Mouse (Mus musculus): ENCODE data around the gene Neurl3. TPM values are rescaled to one million over a fixed set of nuclear protein-coding genes. Genes with fewer than 3 reads are reported as not detected.
A peak's percentile ranks its signal among the peaks of the same experiment; 100 is the strongest.

Gene Neurl3
- polyA plus RNA-seq (2012; rRNA removed) (2.0 and 2.6 TPM in 2 replicates), polyA plus RNA-seq (2014; fragmentation: Nextera tagmentation; extraction: Ambion mirVana) (1.5 and 1.9 TPM in 2 replicates)

DNA sequence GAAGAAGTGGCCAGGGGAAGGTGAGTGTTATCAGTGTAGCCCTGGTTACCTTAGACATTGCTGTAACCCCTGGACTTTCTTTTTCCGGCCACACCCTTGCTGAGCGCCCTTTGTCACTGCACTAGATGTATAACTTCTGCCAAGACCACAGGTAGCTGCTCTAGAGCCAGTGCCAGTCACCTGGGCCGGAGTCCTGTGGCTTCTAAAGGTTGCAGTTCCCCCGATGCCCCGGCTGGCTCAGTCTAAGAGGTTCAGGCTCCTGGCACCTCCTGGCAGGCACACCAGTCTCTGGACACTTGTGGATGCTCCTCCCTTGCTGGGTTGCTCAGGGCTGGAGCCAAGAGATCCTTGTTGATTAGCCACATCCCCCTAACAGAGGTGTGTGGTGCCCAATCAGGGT lies at the start of gene Neurl3:
Gene Neurl3 (minus strand): TSS at position 225 of the 400 bp plus-strand sequence.
- no peaks in the 10 kb centered on the region for H3K27me3 ChIP-seq (ENCODE audit: control insufficient read depth, insufficient read depth, low read length)
- H3K9ac ChIP-seq (replicated peaks), result no peak within 1 kb of the TSS
- no peaks in the 10 kb centered on the region for H3K9me3 ChIP-seq (ENCODE audit: control insufficient read depth, low read length)
- H3K4me3 ChIP-seq (ENCODE audit: insufficient read depth in 1 of 2, low read depth in 2 of 2, low read length in 2 of 2), result peak within 1 kb of the TSS in 1 of 2 experiments; percentile 17; a peak in 1 of 4 replicates
- TF ChIP-seq CTCF (IDR thresholded peaks at IDR 0.05; ENCODE audit: low read depth), result no peak
- TF ChIP-seq EP300 (IDR thresholded peaks at IDR 0.05; ENCODE audit: low read depth), result no peak
- H3K27ac ChIP-seq, result no peak within 1 kb of the TSS
- H3K4me1 ChIP-seq (replicated peaks; ENCODE audit: control insufficient read depth in 2 of 2, insufficient read depth in 2 of 2, low read length in 1 of 2), result peaks cover 4 to 39% of the 10 kb centered on the region in 2 experiments; a peak in 2 of 4 replicates
- 52% methylated on average over 5 of the region's 5 CpGs for WGBS (ENCODE audit: insufficient replicate concordance)
- peak within 1 kb of the TSS; percentile 47 for H3K4me2 ChIP-seq (ENCODE audit: low read depth)
- ATAC-seq (ENCODE audit: insufficient read depth) (no peak), DNase-seq (ENCODE audit: low read depth in 3 of 3, low spot score in 3 of 3) (no peak)
- no peaks in the 10 kb centered on the region for H3K36me3 ChIP-seq (replicated peaks; ENCODE audit: control insufficient read depth, insufficient read depth, low read depth)

DNA sequence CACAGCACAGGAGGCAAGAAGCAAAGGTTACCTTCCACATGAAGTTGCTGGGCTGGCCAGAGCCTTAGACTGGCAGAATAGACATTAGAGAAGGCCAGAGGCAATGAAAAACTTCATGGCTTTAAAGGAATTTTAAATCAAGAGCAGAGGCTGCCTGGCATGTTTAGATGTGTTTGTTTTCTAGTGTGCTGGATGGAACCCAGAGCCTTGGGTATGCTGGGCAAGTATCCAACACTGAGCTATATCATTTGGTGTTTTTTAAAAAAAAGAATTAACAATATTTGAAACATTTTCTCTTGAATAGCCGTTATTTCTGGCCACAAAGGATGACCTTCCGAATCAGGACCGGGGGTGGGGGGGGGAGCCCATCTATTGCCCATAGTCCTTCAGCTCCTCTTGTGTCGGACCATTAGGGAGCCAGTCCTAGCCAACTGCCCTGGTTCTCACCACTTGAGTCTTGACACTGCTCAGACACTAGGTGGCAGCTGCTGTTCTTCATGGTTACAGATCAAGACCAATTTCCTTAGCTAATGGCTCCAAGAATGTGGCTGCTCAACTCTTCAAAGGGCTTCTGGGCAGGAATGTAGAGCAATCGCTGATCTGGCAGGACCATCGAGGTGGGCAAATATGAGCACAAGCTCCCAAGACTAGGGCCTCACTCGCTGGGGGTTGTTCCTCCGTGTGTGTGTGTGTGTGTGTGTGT lies 49.4 kb upstream of the Neurl3 start:
- Histone ChIP-seq H3K9me3 (ENCODE audit: control insufficient read depth, low read length) (no peaks in the 10 kb centered on the region), H3K4me3 (ENCODE audit: insufficient read depth in 1 of 2, low read depth in 2 of 2, low read length in 2 of 2) (no peak overlapping the region), H3K27ac (no peak overlapping the region), H3K4me1 (replicated peaks; ENCODE audit: control insufficient read depth in 2 of 2, insufficient read depth in 2 of 2, low read length in 1 of 2) (no peaks in the 10 kb centered on the region), H3K4me2 (ENCODE audit: low read depth) (no peak overlapping the region), H3K27me3 (ENCODE audit: control insufficient read depth, insufficient read depth, low read length) (no peaks in the 10 kb centered on the region), H3K9ac (replicated peaks) (no peak overlapping the region), H3K36me3 (replicated peaks; ENCODE audit: control insufficient read depth, insufficient read depth, low read depth) (no peaks in the 10 kb centered on the region)
- TF ChIP-seq CTCF (IDR thresholded peaks at IDR 0.05; ENCODE audit: low read depth) (peak; percentile 68), EP300 (IDR thresholded peaks at IDR 0.05; ENCODE audit: low read depth) (no peak)
- 38% methylated on average over 8 of the region's 8 CpGs for WGBS (ENCODE audit: insufficient replicate concordance)
- ATAC-seq (ENCODE audit: insufficient read depth) (no peak), DNase-seq (ENCODE audit: low read depth in 3 of 3, low spot score in 3 of 3) (peak in 1 of 3 experiments; percentile 24)

DNA sequence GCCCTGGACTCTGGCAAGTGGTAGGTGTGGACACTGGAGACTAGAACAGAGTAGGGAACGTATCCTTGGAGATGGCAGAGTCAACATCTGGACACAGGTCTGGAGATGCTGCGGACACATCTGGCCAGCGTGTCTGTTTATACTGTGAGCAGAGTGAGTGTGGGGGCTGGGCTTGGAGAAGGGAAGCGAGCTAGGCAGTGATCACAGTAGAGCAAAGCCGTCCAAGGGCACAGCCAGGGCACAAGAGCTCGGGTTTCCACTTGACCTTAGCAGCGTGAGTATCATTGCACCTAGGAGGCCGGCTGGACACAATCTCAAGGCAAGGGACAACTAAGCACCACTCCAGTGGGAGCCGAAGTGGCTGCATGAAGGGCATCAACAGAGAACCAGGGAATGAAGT lies 48.6 kb upstream of the Neurl3 start:
- Histone ChIP-seq H3K4me1 (replicated peaks; ENCODE audit: control insufficient read depth in 2 of 2, insufficient read depth in 2 of 2, low read length in 1 of 2) (no peaks in the 10 kb centered on the region), H3K27ac (no peak overlapping the region), H3K27me3 (ENCODE audit: control insufficient read depth, insufficient read depth, low read length) (no peaks in the 10 kb centered on the region), H3K4me3 (ENCODE audit: insufficient read depth in 1 of 2, low read depth in 2 of 2, low read length in 2 of 2) (no peak overlapping the region), H3K4me2 (ENCODE audit: low read depth) (no peak overlapping the region), H3K36me3 (replicated peaks; ENCODE audit: control insufficient read depth, insufficient read depth, low read depth) (no peaks in the 10 kb centered on the region), H3K9ac (replicated peaks) (no peak overlapping the region), H3K9me3 (ENCODE audit: control insufficient read depth, low read length) (no peaks in the 10 kb centered on the region)
- no peak for TF ChIP-seq CTCF (IDR thresholded peaks at IDR 0.05; ENCODE audit: low read depth)
- no peak for TF ChIP-seq EP300 (IDR thresholded peaks at IDR 0.05; ENCODE audit: low read depth)
- DNase-seq (ENCODE audit: low read depth in 3 of 3, low spot score in 3 of 3) (no peak), ATAC-seq (ENCODE audit: insufficient read depth) (no peak)
- 60% methylated on average over 9 of the region's 9 CpGs for WGBS (ENCODE audit: insufficient replicate concordance)

DNA sequence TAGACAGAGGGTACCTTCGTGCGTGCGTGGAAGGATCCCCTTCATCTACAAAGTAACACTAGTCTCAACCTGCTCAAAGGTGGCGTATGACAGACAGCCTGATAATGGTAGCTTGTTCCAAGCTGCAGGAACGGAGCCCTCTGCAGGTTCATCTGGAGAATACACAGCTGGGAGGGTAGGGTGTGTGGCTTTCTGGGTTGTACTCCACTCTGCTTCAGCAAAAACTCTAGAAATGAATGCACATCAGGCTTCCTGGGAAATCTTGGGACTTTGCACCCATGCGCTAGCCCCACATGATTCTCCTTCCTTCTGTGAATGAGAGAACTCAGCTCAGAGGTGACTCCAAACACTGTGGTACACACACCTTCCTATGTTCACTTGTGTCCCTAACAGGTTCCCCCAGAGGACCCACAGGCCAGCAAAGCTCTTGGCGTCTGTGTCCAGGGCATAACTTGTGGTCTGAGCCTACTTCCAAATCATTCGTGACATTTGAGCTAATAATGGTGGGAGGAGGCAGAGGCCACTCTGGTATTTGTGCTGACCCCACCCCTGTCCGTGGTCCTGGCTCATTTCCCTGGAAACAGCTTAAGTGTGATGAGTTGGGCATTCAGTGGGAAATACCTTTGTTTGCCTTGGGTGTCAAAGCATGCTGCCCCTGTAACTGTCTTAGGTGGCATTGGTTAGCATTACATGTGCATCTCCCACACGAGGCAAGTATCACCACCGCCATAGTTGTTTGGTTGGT lies 47.5 kb upstream of the Neurl3 start:
- H3K9me3 ChIP-seq (ENCODE audit: control insufficient read depth, low read length), result no peaks in the 10 kb centered on the region
- H3K4me1 ChIP-seq (replicated peaks; ENCODE audit: control insufficient read depth in 2 of 2, insufficient read depth in 2 of 2, low read length in 1 of 2), result no peaks in the 10 kb centered on the region
- TF ChIP-seq EP300 (IDR thresholded peaks at IDR 0.05; ENCODE audit: low read depth) (no peak), CTCF (IDR thresholded peaks at IDR 0.05; ENCODE audit: low read depth) (peak; percentile 50; the same call in 1 of the 2 replicates)
- H3K36me3 ChIP-seq (replicated peaks; ENCODE audit: control insufficient read depth, insufficient read depth, low read depth), result no peaks in the 10 kb centered on the region
- no peak overlapping the region for H3K4me3 ChIP-seq (ENCODE audit: insufficient read depth in 1 of 2, low read depth in 2 of 2, low read length in 2 of 2)
- ATAC-seq (ENCODE audit: insufficient read depth), result no peak
- H3K27me3 ChIP-seq (ENCODE audit: control insufficient read depth, insufficient read depth, low read length), result no peaks in the 10 kb centered on the region
- H3K4me2 ChIP-seq (ENCODE audit: low read depth), result no peak overlapping the region
- H3K27ac ChIP-seq, result no peak overlapping the region
- 55% methylated on average over 11 of the region's 11 CpGs for WGBS (ENCODE audit: insufficient replicate concordance)
- no peak overlapping the region for H3K9ac ChIP-seq (replicated peaks)
- no peak for DNase-seq (ENCODE audit: low read depth in 3 of 3, low spot score in 3 of 3)

DNA sequence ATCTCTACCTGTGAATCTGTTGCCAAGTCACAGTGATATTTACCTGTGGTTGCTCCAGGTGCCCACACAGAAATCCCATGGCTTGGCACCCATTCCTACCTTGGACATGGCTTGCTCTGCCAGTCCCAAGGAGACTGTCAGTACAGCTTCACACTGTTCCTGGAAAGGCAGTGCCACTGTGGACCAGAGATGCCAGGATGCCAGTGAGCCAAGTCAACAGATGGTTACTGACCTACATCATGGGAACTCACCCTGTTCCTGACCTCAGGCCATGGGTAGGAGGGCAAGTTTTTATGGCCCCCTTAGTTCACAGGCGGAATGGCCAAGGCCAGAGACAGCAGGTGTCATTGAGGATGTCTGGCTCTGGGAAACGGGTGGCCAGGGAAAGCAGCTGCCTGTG lies 46.7 kb upstream of the Neurl3 start:
- H3K9me3 ChIP-seq (ENCODE audit: control insufficient read depth, low read length), result no peaks in the 10 kb centered on the region
- no peak overlapping the region for H3K27ac ChIP-seq
- no peak overlapping the region for H3K4me3 ChIP-seq (ENCODE audit: insufficient read depth in 1 of 2, low read depth in 2 of 2, low read length in 2 of 2)
- no peaks in the 10 kb centered on the region for H3K27me3 ChIP-seq (ENCODE audit: control insufficient read depth, insufficient read depth, low read length)
- 61% methylated on average over 2 of the region's 2 CpGs for WGBS (ENCODE audit: insufficient replicate concordance)
- TF ChIP-seq CTCF (IDR thresholded peaks at IDR 0.05; ENCODE audit: low read depth), result no peak
- TF ChIP-seq EP300 (IDR thresholded peaks at IDR 0.05; ENCODE audit: low read depth), result no peak
- H3K4me2 ChIP-seq (ENCODE audit: low read depth), result no peak overlapping the region
- H3K36me3 ChIP-seq (replicated peaks; ENCODE audit: control insufficient read depth, insufficient read depth, low read depth), result no peaks in the 10 kb centered on the region
- H3K9ac ChIP-seq (replicated peaks), result no peak overlapping the region
- no peak for ATAC-seq (ENCODE audit: insufficient read depth)
- no peaks in the 10 kb centered on the region for H3K4me1 ChIP-seq (replicated peaks; ENCODE audit: control insufficient read depth in 2 of 2, insufficient read depth in 2 of 2, low read length in 1 of 2)
- DNase-seq (ENCODE audit: low read depth in 3 of 3, low spot score in 3 of 3), result no peak

Measured in liver, embryonic 14.5 days (tissue).